Mouse (Mus musculus) kidney, postnatal 14 days (tissue): Measurements from ENCODE around the gene Sh3d19.

Experiments used
- DNase-seq: peaks from one replicate; pipeline ENCODE4 v3.0.0; 2022; ENCODE audit warnings: mixed read lengths

Gene Sh3d19

DNA sequence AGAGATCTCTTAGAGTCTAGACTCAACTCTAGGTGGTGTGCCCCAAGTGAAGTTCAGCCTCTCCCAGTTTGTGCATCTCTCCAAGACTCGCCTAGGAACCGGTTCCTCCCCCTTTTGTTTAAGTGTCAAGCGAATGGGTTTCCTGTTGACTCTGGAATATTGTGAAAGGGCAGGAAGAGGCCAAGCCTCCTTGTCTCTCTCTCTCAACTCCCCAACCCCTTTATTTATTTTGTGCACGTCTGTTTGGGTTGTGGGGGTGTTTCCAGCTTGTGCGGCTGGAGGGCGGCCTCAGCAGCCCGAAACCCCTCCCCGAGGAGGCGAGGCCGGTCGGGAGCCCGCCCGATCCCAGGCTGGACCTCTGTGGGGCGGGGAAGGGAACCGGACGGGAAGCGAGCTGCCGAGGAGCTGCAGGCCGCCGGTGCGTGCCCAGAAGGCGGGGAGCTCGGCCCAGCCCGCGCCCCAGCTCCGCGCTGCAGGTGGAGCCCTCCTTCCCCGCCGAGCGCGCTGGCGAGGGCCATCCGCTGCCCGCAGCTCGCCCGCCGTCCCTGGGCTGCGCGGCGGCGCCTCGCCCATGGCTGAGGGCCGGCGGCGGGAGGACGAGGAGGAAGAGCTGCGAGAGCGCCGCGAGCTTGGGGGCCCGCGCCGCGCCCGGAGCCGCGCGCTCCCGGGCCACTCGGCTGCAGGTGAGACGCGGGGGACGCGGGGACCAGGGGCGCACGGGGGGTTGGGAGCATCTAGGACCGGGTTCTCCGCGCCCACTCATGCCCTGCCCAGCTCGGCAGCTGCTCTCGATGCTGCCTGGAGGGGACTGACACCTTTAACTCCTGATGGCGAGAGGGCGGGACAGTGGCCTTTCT is at the start of gene Sh3d19:
Gene Sh3d19 (plus strand): TSS at position 368 of the 857 bp plus-strand sequence.
- DNase-seq, result peak; percentile 92

DNA sequence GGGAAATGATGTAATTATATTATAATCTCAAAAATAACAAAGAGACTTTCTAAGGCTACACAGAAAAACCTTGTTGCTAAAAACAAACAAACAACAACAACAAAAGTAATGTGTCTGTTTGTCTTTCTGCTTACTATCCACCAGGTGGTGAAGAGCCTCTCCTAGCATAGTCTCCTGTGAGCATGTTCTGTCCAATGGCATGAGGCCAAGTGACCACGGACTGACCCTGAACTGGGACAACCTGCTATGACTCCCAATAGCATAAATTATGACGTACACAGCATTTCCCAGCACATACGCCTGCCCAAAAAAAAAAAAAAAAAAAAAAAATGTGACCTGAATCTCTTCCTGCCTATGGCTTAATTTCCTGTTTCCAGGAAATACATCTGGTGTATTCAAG is 48.6 kb upstream of the Sh3d19 start:
- DNase-seq, result peak; percentile 84

DNA sequence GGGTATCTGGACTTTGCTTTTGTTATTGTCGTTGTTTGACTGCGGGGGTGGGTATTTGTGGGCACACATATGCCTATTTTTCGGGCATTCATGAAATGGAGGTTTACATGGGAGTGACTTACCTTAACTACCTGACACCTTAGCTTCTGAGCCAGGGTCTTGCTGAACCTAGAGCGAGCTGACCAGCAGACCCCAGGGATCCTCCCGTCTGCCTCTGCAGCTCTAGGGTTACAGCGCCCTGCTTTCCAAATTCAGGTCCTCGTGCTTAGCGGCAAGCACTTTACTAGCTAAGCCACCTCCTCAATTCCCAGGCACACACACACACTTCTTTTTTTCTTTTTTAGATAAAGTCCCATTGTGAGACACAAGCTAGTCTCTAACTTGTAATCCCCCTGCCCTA is 47.6 kb upstream of the Sh3d19 start:
- no peak for DNase-seq

GRCm38 (mm10) chr3:85923954-85924945 is 46.7 kb upstream of the Sh3d19 start:
- peak; percentile 84 for DNase-seq

DNA sequence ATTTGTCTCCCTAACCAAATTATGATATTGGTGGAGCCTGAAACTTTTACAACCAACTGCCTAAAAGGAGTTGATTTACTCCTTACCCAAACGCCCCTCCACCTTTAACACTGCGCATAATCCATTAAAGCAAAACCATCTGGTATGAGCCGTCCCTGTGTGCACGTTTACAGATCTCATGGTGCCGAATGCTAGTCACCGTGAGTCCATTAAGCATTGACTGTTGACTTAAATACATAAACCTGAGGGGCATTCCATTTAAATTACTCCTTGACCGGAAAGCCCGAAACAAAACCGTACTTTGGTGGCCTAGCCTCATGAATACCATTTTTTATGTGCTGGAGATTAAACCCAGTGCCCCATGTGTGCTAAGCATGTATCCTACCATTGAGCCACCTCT is 43.6 kb upstream of the Sh3d19 start:
- no peak for DNase-seq

- no peak for DNase-seq
Measured at GRCm38 (mm10) chr3:85928140-85928611, 42.7 kb upstream of the Sh3d19 start.

DNA sequence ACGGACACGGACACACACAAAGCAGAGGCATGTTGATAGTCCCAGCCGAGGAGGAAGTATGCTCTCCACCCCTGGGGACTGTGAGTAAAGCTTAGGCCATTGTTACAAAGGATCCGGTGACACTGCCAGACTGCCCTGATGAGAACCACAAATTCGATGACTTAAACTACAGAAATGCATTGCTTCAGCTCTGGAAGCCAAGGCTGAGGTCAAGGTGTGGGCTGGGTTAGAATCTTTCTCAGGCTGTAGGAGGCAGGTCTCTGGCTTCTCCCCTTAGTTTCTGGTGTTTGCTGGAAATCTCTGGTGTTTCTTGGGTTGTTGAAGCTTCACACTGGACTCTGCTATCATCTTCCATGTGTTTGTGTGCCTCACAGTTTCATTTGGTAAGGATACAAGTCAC is 41.2 kb upstream of the Sh3d19 start:
- DNase-seq, result no peak

- no peak for DNase-seq
Measured at GRCm38 (mm10) chr3:85930671-85931255, 40.1 kb upstream of the Sh3d19 start.

DNA sequence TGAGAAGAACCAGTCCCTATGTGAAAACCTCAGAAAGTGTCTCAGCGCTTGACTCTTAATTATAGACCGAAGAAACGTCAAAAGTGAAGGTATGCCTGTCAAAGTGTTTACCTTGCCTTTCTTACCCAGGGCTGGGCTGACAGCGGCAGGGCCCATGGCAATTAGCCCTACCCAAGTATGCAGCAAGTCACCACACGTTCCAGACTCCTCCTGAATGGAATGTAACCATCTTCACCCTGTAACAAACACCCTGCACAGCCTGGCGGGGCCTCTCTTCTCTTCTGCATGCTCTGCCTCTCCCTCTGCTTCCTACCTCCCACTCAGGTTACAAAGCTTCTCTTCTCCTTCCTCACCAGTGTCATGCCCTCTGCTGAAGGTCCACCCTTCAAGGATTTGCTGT is 39.0 kb upstream of the Sh3d19 start:
- no peak for DNase-seq

DNA sequence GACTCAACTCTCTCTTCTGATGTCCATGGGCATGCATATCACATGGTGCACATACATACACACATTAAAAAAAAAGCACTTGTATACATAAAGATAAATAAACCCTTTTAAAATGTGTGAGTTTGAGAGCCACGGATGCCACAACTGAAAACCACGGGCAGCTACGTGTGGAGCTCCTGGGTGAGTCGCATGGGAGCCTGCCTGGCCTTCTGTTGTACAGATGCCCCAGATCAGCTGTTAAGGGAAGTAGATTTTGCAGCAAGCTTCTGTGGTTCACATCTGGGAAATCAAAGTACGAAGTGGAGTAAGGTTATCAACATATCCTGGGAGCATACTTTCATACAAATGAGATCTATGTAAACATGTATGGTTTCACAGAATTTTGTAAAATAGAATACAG is 37.3 kb upstream of the Sh3d19 start:
- no peak for DNase-seq

DNA sequence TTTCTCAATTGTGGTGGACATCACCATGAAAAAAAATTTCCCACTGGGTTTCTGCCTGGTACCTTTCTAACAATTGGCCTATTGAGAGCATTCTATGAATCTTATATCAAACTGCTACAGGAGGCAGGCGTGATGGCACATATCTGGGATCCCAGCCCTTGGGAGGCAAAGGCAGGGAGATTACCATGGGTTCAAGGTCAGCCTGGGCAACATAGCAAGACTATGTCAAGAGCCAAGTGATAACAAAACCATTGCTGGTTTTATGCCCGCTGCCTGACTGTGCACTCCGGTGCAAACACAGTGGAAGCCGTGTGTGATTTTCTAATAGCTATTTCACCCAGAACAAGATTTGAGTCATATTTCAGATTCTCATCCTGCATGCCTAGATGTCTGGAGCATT is 20.0 kb upstream of the Sh3d19 start:
- DNase-seq, result no peak

GRCm38 (mm10) chr3:85952696-85953283 is 18.1 kb upstream of the Sh3d19 start:
- DNase-seq, result no peak

GRCm38 (mm10) chr3:85955269-85955668 is 15.6 kb upstream of the Sh3d19 start:
- no peak for DNase-seq

GRCm38 (mm10) chr3:85955704-85956103 is 15.2 kb upstream of the Sh3d19 start:
- DNase-seq, result no peak

- no peak for DNase-seq
Measured at GRCm38 (mm10) chr3:85959669-85960068, 11.2 kb upstream of the Sh3d19 start.

GRCm38 (mm10) chr3:85961134-85961533 is 9.8 kb upstream of the Sh3d19 start:
- no peak for DNase-seq

GRCm38 (mm10) chr3:85965479-85965878 is 5.4 kb upstream of the Sh3d19 start:
- no peak for DNase-seq

- no peak for DNase-seq
Measured at GRCm38 (mm10) chr3:85969040-85969439, 1.9 kb upstream of the Sh3d19 start.

DNA sequence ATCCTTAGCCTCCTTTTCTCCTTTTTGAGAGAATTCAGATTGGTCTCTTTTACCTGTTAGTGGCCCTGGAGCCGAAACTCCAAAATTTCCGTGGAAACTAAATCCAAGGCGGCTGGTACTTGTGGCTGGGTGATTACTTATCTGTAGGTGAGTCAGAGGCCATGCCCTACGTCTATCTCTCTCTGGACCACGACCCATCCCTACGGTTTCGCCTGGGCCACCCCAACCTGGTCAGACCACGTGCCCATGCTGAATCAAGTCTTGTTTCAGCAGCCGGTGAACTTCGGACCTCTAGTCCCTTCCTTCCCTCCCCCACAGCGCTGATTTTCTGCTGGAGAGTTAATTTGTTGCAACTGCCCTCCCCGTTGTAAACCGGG is 678 bp downstream of the Sh3d19 start:
- peak; percentile 85 for DNase-seq

DNA sequence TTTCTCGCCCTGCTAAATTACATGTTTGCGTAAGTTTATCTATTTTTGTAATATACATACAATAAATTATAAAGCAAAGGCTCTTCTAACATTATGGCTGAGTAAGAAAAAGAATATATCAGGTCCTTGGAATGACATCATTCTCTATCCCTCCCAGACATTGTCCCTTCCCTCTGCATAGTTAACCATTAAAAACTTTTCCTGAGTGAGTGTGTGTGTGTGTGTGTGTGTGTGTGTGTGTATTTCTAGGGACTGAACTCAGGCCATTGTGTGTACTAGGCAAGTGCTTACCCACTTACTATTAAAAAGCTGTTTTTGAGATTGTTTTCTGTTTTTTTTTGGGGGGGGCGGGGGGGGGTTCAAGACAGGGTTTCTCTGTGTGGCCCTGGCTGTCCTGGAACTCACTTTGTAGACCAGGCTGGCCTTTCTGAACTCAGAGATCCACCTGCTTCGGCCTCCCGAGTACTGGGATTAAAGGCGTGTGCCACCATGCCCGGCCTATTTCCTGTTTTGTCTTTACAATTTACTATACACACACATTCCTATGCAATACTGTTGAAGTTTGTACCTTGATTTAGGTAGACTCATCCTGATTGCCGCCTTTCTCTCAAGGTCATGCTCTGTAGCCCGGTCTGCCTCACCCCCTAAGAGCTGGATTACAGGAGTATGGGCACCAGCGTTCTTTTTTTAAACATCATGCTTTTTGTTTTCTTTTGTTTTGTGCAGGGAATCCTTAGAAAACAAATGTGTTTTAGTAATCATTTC is 2.6 kb downstream of the Sh3d19 start:
- DNase-seq, result peak; percentile 57

- DNase-seq, result no peak
Measured at GRCm38 (mm10) chr3:85974451-85974850, 3.5 kb downstream of the Sh3d19 start.

DNA sequence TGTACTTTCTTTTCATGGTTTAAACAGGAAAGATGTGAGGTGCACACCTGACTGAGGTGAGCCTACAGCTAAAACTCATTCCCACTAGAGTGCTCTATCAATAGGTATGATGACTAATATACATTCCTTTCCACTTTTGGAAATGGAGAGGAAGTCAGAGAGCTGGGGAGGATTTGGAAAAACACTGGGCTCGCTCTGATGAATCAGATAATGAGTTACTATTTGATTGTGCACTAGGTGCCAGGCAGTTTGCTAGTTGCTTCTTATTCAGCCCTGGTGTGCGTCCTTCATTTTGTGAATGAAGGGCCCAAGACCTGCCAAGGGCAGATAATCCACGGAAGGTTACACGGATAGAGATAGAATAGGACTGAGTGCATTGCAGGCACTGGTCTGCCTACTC is 9.1 kb downstream of the Sh3d19 start:
- no peak for DNase-seq
